Mouse (Mus musculus) liver, embryonic 13.5 days (tissue): Measurements from ENCODE around the gene Tapbpl. TPM values are rescaled to one million over a fixed set of nuclear protein-coding genes. Genes with fewer than 3 reads are reported as not detected.

Experiments
- microRNA-seq: library from miRNA; unstranded; fragments of <30 nt; microRNA quantifications from one replicate; pipeline ENCODE4, GENCODE M21; 2016
- polyA plus RNA-seq: library from polyadenylated mRNA; unstranded; fragments of >200 nt; fragmentation: Nextera tagmentation; extraction: Ambion mirVana; gene quantifications from 2 replicates; pipeline ENCODE4 v1.2.1, GENCODE M21; 2015

Gene Tapbpl
- polyA plus RNA-seq, 1 experiment from 2014 or later: 5.2 TPM

Small RNAs within 50 kb of the gene (microRNA-seq; reads per million reads assigned to microRNA genes)
- gene Mir3098: 2.1 reads per million
- gene Mir8113: not detected

Other genes starting within 250 kb of the Tapbpl start
- 0.05 and 0.15 TPM in 2 replicates for gene Pianp, start 235.2 kb downstream of the Tapbpl start, polyA plus RNA-seq
- 3.6 and 3.8 TPM in 2 replicates for gene Zfp384, start 222.7 kb downstream of the Tapbpl start, polyA plus RNA-seq
- 28.6 and 31.8 TPM in 2 replicates for gene Ing4, start 192.1 kb downstream of the Tapbpl start, polyA plus RNA-seq
- 1.6 and 2.2 TPM in 2 replicates for gene Acrbp, start 182.2 kb downstream of the Tapbpl start, polyA plus RNA-seq
- gene Lpar5, start 163.9 kb downstream of the Tapbpl start, polyA plus RNA-seq: 1.6 and 2.1 TPM in 2 replicates
- gene Chd4, start 135.9 kb downstream of the Tapbpl start, polyA plus RNA-seq: 29.2 and 30.0 TPM in 2 replicates
- gene Nop2, start 100.0 kb downstream of the Tapbpl start, polyA plus RNA-seq: 60.6 and 65.5 TPM in 2 replicates
- gene Iffo1, start 86.6 kb downstream of the Tapbpl start, polyA plus RNA-seq: 3.7 and 3.9 TPM in 2 replicates
- gene Gapdh, start 65.4 kb downstream of the Tapbpl start, polyA plus RNA-seq: 1,179 and 1,220 TPM in 2 replicates
- 94.5 and 101 TPM in 2 replicates for gene Ncapd2, start 40.2 kb downstream of the Tapbpl start, polyA plus RNA-seq
- gene Mrpl51, start 40.1 kb downstream of the Tapbpl start, polyA plus RNA-seq: 217 and 225 TPM in 2 replicates
- gene Vamp1, start 16.3 kb downstream of the Tapbpl start, polyA plus RNA-seq: 1.6 and 2.1 TPM in 2 replicates
- gene Cd27, start 5.2 kb upstream of the Tapbpl start, polyA plus RNA-seq: 1.6 and 2.1 TPM in 2 replicates
- not detected in 2 replicates for gene Tuba3a, start 54.2 kb upstream of the Tapbpl start, polyA plus RNA-seq
- gene Ltbr, start 82.0 kb upstream of the Tapbpl start, polyA plus RNA-seq: 18.3 and 18.4 TPM in 2 replicates
- 0.31 and 0.37 TPM in 2 replicates for gene Scnn1a, start 88.8 kb upstream of the Tapbpl start, polyA plus RNA-seq
- 19.6 and 23.4 TPM in 2 replicates for gene Tnfrsf1a, start 117.5 kb upstream of the Tapbpl start, polyA plus RNA-seq
- 0.31 and 0.56 TPM in 2 replicates for gene Plekhg6, start 148.9 kb upstream of the Tapbpl start, polyA plus RNA-seq